Mouse (Mus musculus): ENCODE measurements around the gene Emc1. TPM values are rescaled to one million over a fixed set of nuclear protein-coding genes. Genes with fewer than 3 reads are reported as not detected.
"Not testable (repeated sequence)": the region's sequence is repeated elsewhere in the genome, so short reads cannot be mapped to it uniquely, and the experiment has no call there.

The Emc1 gene
- polyA plus RNA-seq, 1 experiment from 2014 or later: 31.9 TPM

DNA sequence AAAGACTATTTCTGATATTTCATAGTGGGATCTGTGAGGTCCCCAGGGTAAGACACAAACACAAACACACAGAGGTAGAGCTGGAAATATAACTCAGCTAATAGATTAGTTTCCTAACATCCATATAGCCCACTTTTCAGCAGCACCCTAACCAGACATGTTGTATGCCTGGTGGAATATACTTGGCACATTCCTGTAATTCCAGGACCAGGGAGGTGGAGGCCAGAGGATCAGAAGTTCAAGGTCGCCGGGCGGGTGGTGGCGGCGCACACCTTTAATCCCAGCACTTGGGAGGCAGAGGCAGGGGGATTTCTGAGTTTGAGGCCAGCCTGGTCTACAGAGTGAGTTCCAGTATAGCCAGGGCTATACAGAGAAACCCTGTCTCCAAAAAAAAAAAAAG is 33.5 kb downstream of the Emc1 start:
- not testable (repeated sequence) for H3K9me3 ChIP-seq (ENCODE audit: control insufficient read depth, low read length); H3K36me3 ChIP-seq (ENCODE audit: control insufficient read depth, insufficient read depth, low read length); ATAC-seq (replicated peaks; ENCODE audit: low FRiP score); H3K4me2 ChIP-seq (ENCODE audit: low read depth, low read length, severe bottlenecking); H3K27me3 ChIP-seq (ENCODE audit: control insufficient read depth, insufficient read depth, low read length); H3K4me3 ChIP-seq (ENCODE audit: low read depth, low read length); H3K4me1 ChIP-seq (replicated peaks; ENCODE audit: control insufficient read depth, insufficient read depth, low read length); H3K27ac ChIP-seq (ENCODE audit: low read depth, low read length); DNase-seq (ENCODE audit: low spot score); H3K9ac ChIP-seq (ENCODE audit: low read length)
- WGBS: 88% methylated on average over 5 of the region's 5 CpGs

DNA sequence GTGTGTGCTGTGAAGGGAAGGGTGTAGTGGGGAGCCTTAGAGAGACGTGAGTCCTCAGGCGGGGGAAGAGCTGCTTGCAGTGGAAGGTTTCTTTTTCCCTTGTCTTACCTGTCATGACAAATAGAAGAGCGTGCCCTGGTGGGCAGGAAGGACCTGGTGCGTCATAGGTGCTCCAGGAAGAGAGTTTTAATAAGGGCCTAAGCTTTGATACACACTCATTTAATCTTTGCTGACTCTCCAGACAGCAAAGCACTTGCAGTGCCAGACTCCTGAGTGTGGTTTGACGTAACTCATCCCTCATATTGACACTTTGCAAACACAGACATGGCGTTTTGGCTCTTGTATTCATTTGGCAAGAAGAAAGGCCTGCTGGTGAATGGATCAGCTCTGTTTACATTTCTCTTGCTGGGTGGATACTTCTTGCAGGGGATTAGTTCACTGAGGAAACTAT is 34.5 kb downstream of the Emc1 start:
- Histone ChIP-seq H3K4me3 (ENCODE audit: low read depth, low read length) (no peak overlapping the region), H3K4me1 (replicated peaks; ENCODE audit: control insufficient read depth, insufficient read depth, low read length) (no peaks in the 10 kb centered on the region), H3K27ac (ENCODE audit: low read depth, low read length) (no peak overlapping the region), H3K9ac (ENCODE audit: low read length) (no peak overlapping the region), H3K36me3 (ENCODE audit: control insufficient read depth, insufficient read depth, low read length) (no peaks in the 10 kb centered on the region), H3K27me3 (ENCODE audit: control insufficient read depth, insufficient read depth, low read length) (no peaks in the 10 kb centered on the region), H3K4me2 (ENCODE audit: low read depth, low read length, severe bottlenecking) (no peak overlapping the region), H3K9me3 (ENCODE audit: control insufficient read depth, low read length) (no peaks in the 10 kb centered on the region)
- 74% methylated on average over 6 of the region's 6 CpGs for WGBS
- ATAC-seq (replicated peaks; ENCODE audit: low FRiP score) (no peak), DNase-seq (ENCODE audit: low spot score) (no peak)

DNA sequence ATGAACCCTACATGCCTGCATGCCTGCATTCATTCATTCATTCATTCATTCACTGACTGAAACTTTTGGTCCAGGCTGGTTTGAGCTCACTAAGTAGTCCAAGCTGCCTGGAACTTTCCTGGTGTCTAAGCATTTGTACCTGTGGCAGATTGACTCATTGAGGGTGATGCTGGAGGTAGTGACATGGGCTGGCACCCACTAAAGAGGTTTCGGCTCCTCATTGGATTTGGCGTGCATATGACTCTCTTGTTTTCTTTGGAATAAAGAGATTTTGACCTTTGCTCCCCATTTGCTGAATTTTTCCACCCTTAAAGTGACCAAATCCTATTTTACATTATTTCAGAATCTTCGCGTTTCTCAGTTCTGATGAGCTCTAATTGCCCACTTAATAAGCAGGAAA is 37.2 kb downstream of the Emc1 start:
- ATAC-seq (replicated peaks; ENCODE audit: low FRiP score) (no peak), DNase-seq (ENCODE audit: low spot score) (no peak)
- Histone ChIP-seq H3K4me3 (ENCODE audit: low read depth, low read length) (no peak overlapping the region), H3K36me3 (ENCODE audit: control insufficient read depth, insufficient read depth, low read length) (no peaks in the 10 kb centered on the region; the same call in 1 of the 2 replicates), H3K4me1 (replicated peaks; ENCODE audit: control insufficient read depth, insufficient read depth, low read length) (no peaks in the 10 kb centered on the region), H3K4me2 (ENCODE audit: low read depth, low read length, severe bottlenecking) (no peak overlapping the region), H3K9ac (ENCODE audit: low read length) (no peak overlapping the region), H3K27me3 (ENCODE audit: control insufficient read depth, insufficient read depth, low read length) (no peaks in the 10 kb centered on the region), H3K27ac (ENCODE audit: low read depth, low read length) (no peak overlapping the region), H3K9me3 (ENCODE audit: control insufficient read depth, low read length) (no peaks in the 10 kb centered on the region)
- 91% methylated on average over 4 of the region's 4 CpGs for WGBS

- no peak overlapping the region for H3K27ac ChIP-seq (ENCODE audit: low read depth, low read length)
- no peaks in the 10 kb centered on the region for H3K27me3 ChIP-seq (ENCODE audit: control insufficient read depth, insufficient read depth, low read length)
- no peak overlapping the region for H3K4me3 ChIP-seq (ENCODE audit: low read depth, low read length)
- ATAC-seq (replicated peaks; ENCODE audit: low FRiP score) (no peak), DNase-seq (ENCODE audit: low spot score) (no peak)
- H3K4me1 ChIP-seq (replicated peaks; ENCODE audit: control insufficient read depth, insufficient read depth, low read length): no peaks in the 10 kb centered on the region
- H3K9me3 ChIP-seq (ENCODE audit: control insufficient read depth, low read length): no peaks in the 10 kb centered on the region
- peaks cover 4% of the 10 kb centered on the region; the same call in 1 of the 2 replicates for H3K36me3 ChIP-seq (ENCODE audit: control insufficient read depth, insufficient read depth, low read length)
- WGBS: 85% methylated on average over 2 of the region's 2 CpGs
- H3K4me2 ChIP-seq (ENCODE audit: low read depth, low read length, severe bottlenecking): no peak overlapping the region
- no peak overlapping the region for H3K9ac ChIP-seq (ENCODE audit: low read length)
Measured at GRCm38 (mm10) chr4:139395431-139395830, 43.0 kb downstream of the Emc1 start.

GRCm38 (mm10) chr4:139400487-139400886 is 48.1 kb downstream of the Emc1 start:
- no peak overlapping the region for H3K9ac ChIP-seq (ENCODE audit: low read length)
- H3K4me1 ChIP-seq (replicated peaks; ENCODE audit: control insufficient read depth, insufficient read depth, low read length): no peaks in the 10 kb centered on the region
- DNase-seq (ENCODE audit: low spot score) (no peak), ATAC-seq (replicated peaks; ENCODE audit: low FRiP score) (no peak)
- no peak overlapping the region for H3K4me2 ChIP-seq (ENCODE audit: low read depth, low read length, severe bottlenecking)
- H3K4me3 ChIP-seq (ENCODE audit: low read depth, low read length): no peak overlapping the region
- H3K9me3 ChIP-seq (ENCODE audit: control insufficient read depth, low read length): no peaks in the 10 kb centered on the region
- H3K27me3 ChIP-seq (ENCODE audit: control insufficient read depth, insufficient read depth, low read length): no peaks in the 10 kb centered on the region
- H3K36me3 ChIP-seq (ENCODE audit: control insufficient read depth, insufficient read depth, low read length): peaks cover 12% of the 10 kb centered on the region
- 90% methylated on average over 5 of the region's 5 CpGs for WGBS
- no peak overlapping the region for H3K27ac ChIP-seq (ENCODE audit: low read depth, low read length)

- H3K4me2 ChIP-seq (ENCODE audit: low read depth, low read length, severe bottlenecking): no peak overlapping the region
- no peak for DNase-seq (ENCODE audit: low spot score)
- no peak overlapping the region for H3K9ac ChIP-seq (ENCODE audit: low read length)
- H3K4me1 ChIP-seq (replicated peaks; ENCODE audit: control insufficient read depth, insufficient read depth, low read length): no peaks in the 10 kb centered on the region
- no peaks in the 10 kb centered on the region for H3K9me3 ChIP-seq (ENCODE audit: control insufficient read depth, low read length)
- no peak overlapping the region for H3K4me3 ChIP-seq (ENCODE audit: low read depth, low read length)
- H3K36me3 ChIP-seq (ENCODE audit: control insufficient read depth, insufficient read depth, low read length): peaks cover 13% of the 10 kb centered on the region
- WGBS: 87% methylated on average over 14 of the region's 14 CpGs
- no peak overlapping the region for H3K27ac ChIP-seq (ENCODE audit: low read depth, low read length)
- no peaks in the 10 kb centered on the region for H3K27me3 ChIP-seq (ENCODE audit: control insufficient read depth, insufficient read depth, low read length)
- ATAC-seq (replicated peaks; ENCODE audit: low FRiP score): no peak
Measured at GRCm38 (mm10) chr4:139403214-139403613, 50.8 kb downstream of the Emc1 start.

DNA sequence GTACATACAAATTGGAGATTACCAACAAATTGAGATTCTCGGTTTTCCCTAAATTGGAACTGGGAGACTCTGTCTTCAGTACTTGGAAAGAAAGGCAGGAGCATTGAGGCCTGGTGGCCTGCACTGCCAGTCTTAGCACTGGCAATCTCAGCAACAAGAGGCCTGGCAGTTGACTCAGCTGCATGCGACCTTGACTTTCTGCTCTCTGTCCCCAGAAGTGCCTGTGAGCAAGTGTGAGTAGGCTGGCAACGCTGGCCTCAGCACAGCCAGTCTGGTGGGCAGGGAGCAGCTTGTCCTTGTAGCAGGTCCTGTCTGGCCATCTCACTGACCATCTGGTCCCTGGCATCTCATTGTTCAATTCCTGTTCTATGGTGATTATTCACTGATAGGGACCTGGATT is 59.0 kb downstream of the Emc1 start:
- no peak overlapping the region for H3K9ac ChIP-seq (ENCODE audit: low read length)
- no peak for ATAC-seq (replicated peaks; ENCODE audit: low FRiP score)
- 92% methylated on average over 3 of the region's 3 CpGs for WGBS
- H3K4me3 ChIP-seq (ENCODE audit: low read depth, low read length): no peak overlapping the region
- H3K36me3 ChIP-seq (ENCODE audit: control insufficient read depth, insufficient read depth, low read length): peaks cover 26% of the 10 kb centered on the region; the same call in 1 of the 2 replicates
- H3K27ac ChIP-seq (ENCODE audit: low read depth, low read length): no peak overlapping the region
- no peaks in the 10 kb centered on the region for H3K27me3 ChIP-seq (ENCODE audit: control insufficient read depth, insufficient read depth, low read length)
- no peak for DNase-seq (ENCODE audit: low spot score)
- no peaks in the 10 kb centered on the region for H3K9me3 ChIP-seq (ENCODE audit: control insufficient read depth, low read length)
- no peak overlapping the region for H3K4me2 ChIP-seq (ENCODE audit: low read depth, low read length, severe bottlenecking)
- H3K4me1 ChIP-seq (replicated peaks; ENCODE audit: control insufficient read depth, insufficient read depth, low read length): no peaks in the 10 kb centered on the region

GRCm38 (mm10) chr4:139417868-139418267 is 65.5 kb downstream of the Emc1 start:
- no peaks in the 10 kb centered on the region for H3K4me1 ChIP-seq (replicated peaks; ENCODE audit: control insufficient read depth, insufficient read depth, low read length)
- no peak overlapping the region for H3K9ac ChIP-seq (ENCODE audit: low read length)
- H3K4me2 ChIP-seq (ENCODE audit: low read depth, low read length, severe bottlenecking): no peak overlapping the region
- DNase-seq (ENCODE audit: low spot score): no peak
- no peaks in the 10 kb centered on the region for H3K9me3 ChIP-seq (ENCODE audit: control insufficient read depth, low read length)
- no peaks in the 10 kb centered on the region for H3K27me3 ChIP-seq (ENCODE audit: control insufficient read depth, insufficient read depth, low read length)
- WGBS: 68% methylated on average over 1 of the region's 1 CpGs
- H3K36me3 ChIP-seq (ENCODE audit: control insufficient read depth, insufficient read depth, low read length): peaks cover 33% of the 10 kb centered on the region
- no peak for ATAC-seq (replicated peaks; ENCODE audit: low FRiP score)
- H3K27ac ChIP-seq (ENCODE audit: low read depth, low read length): no peak overlapping the region
- H3K4me3 ChIP-seq (ENCODE audit: low read depth, low read length): no peak overlapping the region

DNA sequence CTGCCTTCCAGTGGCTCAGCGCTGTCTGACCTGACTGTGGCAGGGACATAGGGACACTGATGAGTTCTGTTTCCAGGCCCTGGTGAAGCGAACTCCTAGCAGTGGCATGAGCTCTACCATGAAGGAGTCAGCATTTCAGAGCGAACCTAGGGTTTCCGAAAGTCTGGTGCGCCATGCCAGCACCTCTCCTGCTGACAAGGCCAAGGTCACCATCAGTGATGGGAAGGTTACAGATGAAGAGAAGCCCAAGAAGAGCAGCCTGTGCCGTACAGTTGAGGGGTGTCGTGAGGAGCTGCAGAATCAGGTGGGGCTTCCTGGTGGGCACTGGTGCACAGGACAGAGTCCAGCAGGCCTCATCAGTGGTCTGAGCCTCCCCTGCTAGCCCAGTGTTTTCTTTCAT is 69.2 kb downstream of the Emc1 start:
- WGBS: 94% methylated on average over 7 of the region's 7 CpGs
- H3K9me3 ChIP-seq (ENCODE audit: control insufficient read depth, low read length): no peaks in the 10 kb centered on the region
- H3K9ac ChIP-seq (ENCODE audit: low read length): no peak overlapping the region
- peaks cover 26% of the 10 kb centered on the region for H3K36me3 ChIP-seq (ENCODE audit: control insufficient read depth, insufficient read depth, low read length)
- no peak overlapping the region for H3K27ac ChIP-seq (ENCODE audit: low read depth, low read length)
- H3K4me2 ChIP-seq (ENCODE audit: low read depth, low read length, severe bottlenecking): no peak overlapping the region
- DNase-seq (ENCODE audit: low spot score): no peak
- no peak overlapping the region for H3K4me3 ChIP-seq (ENCODE audit: low read depth, low read length)
- ATAC-seq (replicated peaks; ENCODE audit: low FRiP score): no peak
- H3K27me3 ChIP-seq (ENCODE audit: control insufficient read depth, insufficient read depth, low read length): no peaks in the 10 kb centered on the region
- no peaks in the 10 kb centered on the region for H3K4me1 ChIP-seq (replicated peaks; ENCODE audit: control insufficient read depth, insufficient read depth, low read length)

All from forebrain, embryonic 11.5 days (tissue).